Comparison of ENCODE assay signal across 14 mouse cellular contexts in genomic region chr17:39010675-39011638, GRCm38 (mm10). TPM values are rescaled to one million over a fixed set of nuclear protein-coding genes. Genes with fewer than 3 reads are reported as not detected.
DNase-seq lines count a peak whose midpoint lies in the region; ATAC-seq and TF ChIP-seq lines count a peak whose summit lies in the region.
"Had no signal": no experiment of that assay in that cellular context is flagged by ENCODE, and none has a peak within 500 bp of the region (broad histone marks: within the 10 kb centered on the region; RNA-seq: fewer than 3 reads in every experiment).

No protein-coding gene starts in this region.

- no peaks in the 10 kb centered on the region for H3K9me3 ChIP-seq in neural tube, embryonic 11.5 days (ENCODE audit: control insufficient read depth, low read length)
- H3K9me3 ChIP-seq in forebrain, embryonic 11.5 days (ENCODE audit: control insufficient read depth, low read length): no peaks in the 10 kb centered on the region
- H3K9me3 ChIP-seq in liver, embryonic 13.5 days (replicated peaks): 0 out of 2 replicates have a peak, but pooled peaks cover 4% of the 10 kb centered on the region
- no peaks in the 10 kb centered on the region for H3K9me3 ChIP-seq in stomach, embryonic 15.5 days

- intact Hi-C loops in left cerebral cortex, adult 2 months (cut with DNase I): no loop called here

- 42% methylated on average over 30 of the region's 30 CpGs for WGBS in neural tube, embryonic 11.5 days
- 40% methylated on average over 30 of the region's 30 CpGs for WGBS in forebrain, embryonic 11.5 days
- WGBS in liver, embryonic 13.5 days (ENCODE audit: insufficient replicate concordance): 28% methylated on average over 30 of the region's 30 CpGs
- 42% methylated on average over 30 of the region's 30 CpGs for WGBS in stomach, embryonic 15.5 days

- no peak for ATAC-seq in neural tube, embryonic 11.5 days (ENCODE audit: insufficient read depth, low FRiP score, low TSS enrichment)
- ATAC-seq in forebrain, embryonic 11.5 days (replicated peaks; ENCODE audit: low FRiP score): peak; percentile 75
- no peak for ATAC-seq in liver, embryonic 13.5 days (ENCODE audit: low read depth)
- ATAC-seq in stomach, embryonic 15.5 days (ENCODE audit: insufficient read depth, low FRiP score, low read depth): no peak

- no peak overlapping the region for H3K4me3 ChIP-seq in neural tube, embryonic 11.5 days (ENCODE audit: low read depth, low read length)
- H3K4me3 ChIP-seq in forebrain, embryonic 11.5 days (ENCODE audit: low read depth, low read length): peak overlapping the region; percentile 17; the same call in 1 of the 2 replicates
- 0 out of 2 replicates have a peak overlapping the region, but pooled peaks have one; percentile 14 for H3K4me3 ChIP-seq in liver, embryonic 13.5 days (replicated peaks)
- H3K4me3 ChIP-seq in stomach, embryonic 15.5 days (replicated peaks): no peak overlapping the region
- no peak overlapping the region for H3K4me3 ChIP-seq in left cerebral cortex, adult 2 months
- H3K4me3 ChIP-seq: limb, embryonic 12.5 days; megakaryocyte, embryonic 14.5 days had no signal

- no peak for DNase-seq in neural tube, embryonic 11.5 days (ENCODE audit: low spot score)
- DNase-seq in neural tube, embryonic 10.5 days (ENCODE audit: extremely low spot score, low spot score): no peak
- DNase-seq in forebrain, embryonic 11.5 days (ENCODE audit: low spot score): peak; percentile 53
- no peak for DNase-seq in liver, embryonic 13.5 days
- no peak for DNase-seq in left cerebral cortex, adult 2 months (ENCODE audit: extremely low spot score in 1 of 2, low spot score in 2 of 2)
- DNase-seq in lung, postnatal 4 days: no peak
- DNase-seq: adrenal gland, adult 2 months; cerebellum, postnatal 36 days; kidney, postnatal 36 days; right cerebral cortex, postnatal 14 days had no signal

- no peak for TF ChIP-seq CTCF in left cerebral cortex, adult 2 months (IDR thresholded peaks at IDR 0.05)

- H3K4me2 ChIP-seq in neural tube, embryonic 11.5 days (ENCODE audit: low read depth): 0 out of 2 replicates have a peak overlapping the region, but pooled peaks have one; percentile 9
- peak overlapping the region; percentile 38; the same call in 1 of the 2 replicates for H3K4me2 ChIP-seq in forebrain, embryonic 11.5 days (ENCODE audit: low read depth, low read length, severe bottlenecking)
- 0 out of 2 replicates have a peak overlapping the region, but pooled peaks have one; percentile 14 for H3K4me2 ChIP-seq in liver, embryonic 13.5 days
- H3K4me2 ChIP-seq in stomach, embryonic 15.5 days: peak overlapping the region; percentile 4; the same call in 1 of the 2 replicates
- H3K4me2 ChIP-seq: limb, embryonic 12.5 days had no signal

- no peak overlapping the region for H3K27ac ChIP-seq in neural tube, embryonic 11.5 days (ENCODE audit: low read depth, low read length)
- H3K27ac ChIP-seq in forebrain, embryonic 11.5 days (ENCODE audit: low read depth, low read length): no peak overlapping the region
- H3K27ac ChIP-seq in liver, embryonic 13.5 days: no peak overlapping the region
- H3K27ac ChIP-seq in stomach, embryonic 15.5 days: no peak overlapping the region
- H3K27ac ChIP-seq in left cerebral cortex, adult 2 months: no peak overlapping the region
- H3K27ac ChIP-seq: limb, embryonic 12.5 days had no signal

- H3K4me1 ChIP-seq in neural tube, embryonic 11.5 days (ENCODE audit: control insufficient read depth, insufficient read depth, low read length): no peaks in the 10 kb centered on the region
- H3K4me1 ChIP-seq in forebrain, embryonic 11.5 days (replicated peaks; ENCODE audit: control insufficient read depth, insufficient read depth, low read length): no peaks in the 10 kb centered on the region
- no peaks in the 10 kb centered on the region for H3K4me1 ChIP-seq in liver, embryonic 13.5 days (replicated peaks)
- no peaks in the 10 kb centered on the region for H3K4me1 ChIP-seq in stomach, embryonic 15.5 days
- H3K4me1 ChIP-seq: limb, embryonic 12.5 days; megakaryocyte, embryonic 14.5 days had no signal

- no peaks in the 10 kb centered on the region for H3K27me3 ChIP-seq in neural tube, embryonic 11.5 days (ENCODE audit: control insufficient read depth, insufficient read depth, low read length)
- no peaks in the 10 kb centered on the region for H3K27me3 ChIP-seq in forebrain, embryonic 11.5 days (ENCODE audit: control insufficient read depth, insufficient read depth, low read length)
- H3K27me3 ChIP-seq in liver, embryonic 13.5 days: no peaks in the 10 kb centered on the region
- no peaks in the 10 kb centered on the region for H3K27me3 ChIP-seq in stomach, embryonic 15.5 days (replicated peaks)
- H3K27me3 ChIP-seq: limb, embryonic 12.5 days; megakaryocyte, embryonic 14.5 days had no signal

- H3K9ac ChIP-seq in neural tube, embryonic 11.5 days (ENCODE audit: low read length): no peak overlapping the region
- H3K9ac ChIP-seq in forebrain, embryonic 11.5 days (ENCODE audit: low read length): no peak overlapping the region
- H3K9ac ChIP-seq in liver, embryonic 13.5 days: no peak overlapping the region
- H3K9ac ChIP-seq in stomach, embryonic 15.5 days: no peak overlapping the region
- H3K9ac ChIP-seq: limb, embryonic 12.5 days had no signal

- no peaks in the 10 kb centered on the region for H3K36me3 ChIP-seq in neural tube, embryonic 11.5 days (ENCODE audit: control insufficient read depth, insufficient read depth, low read length)
- H3K36me3 ChIP-seq in forebrain, embryonic 11.5 days (ENCODE audit: control insufficient read depth, insufficient read depth, low read length): no peaks in the 10 kb centered on the region
- H3K36me3 ChIP-seq in liver, embryonic 13.5 days: no peaks in the 10 kb centered on the region
- no peaks in the 10 kb centered on the region for H3K36me3 ChIP-seq in stomach, embryonic 15.5 days
- H3K36me3 ChIP-seq: G1E; limb, embryonic 12.5 days had no signal

RNA-seq across cellular contexts. Expression of gene Esp24, which starts 25.5 kb away (rescaled TPM):
- polyA plus RNA-seq in neural tube, embryonic 11.5 days (2014; fragmentation: Nextera tagmentation; extraction: Ambion mirVana): not detected in 2 replicates
- polyA plus RNA-seq in forebrain, embryonic 11.5 days (2014; fragmentation: Nextera tagmentation; extraction: Ambion mirVana): not detected in 2 replicates
- polyA plus RNA-seq in liver, embryonic 13.5 days (2015; fragmentation: Nextera tagmentation; extraction: Ambion mirVana): not detected in 2 replicates
- polyA plus RNA-seq in stomach, embryonic 15.5 days (2015; fragmentation: Nextera tagmentation; extraction: Ambion mirVana): not detected in 2 replicates
- not detected for total RNA-seq in left cerebral cortex, adult 2 months (2021)
- total RNA-seq: adrenal gland, adult 2 months; G1E had no signal
- polyA plus RNA-seq: adrenal gland, adult 2 months; G1E; limb, embryonic 12.5 days had no signal

RNA-seq across cellular contexts. Expression of gene Gm21903, which starts 32.2 kb away (rescaled TPM):
- polyA plus RNA-seq in neural tube, embryonic 11.5 days (2014; fragmentation: Nextera tagmentation; extraction: Ambion mirVana): not detected in 2 replicates
- not detected in 2 replicates for polyA plus RNA-seq in forebrain, embryonic 11.5 days (2014; fragmentation: Nextera tagmentation; extraction: Ambion mirVana)
- not detected in 2 replicates for polyA plus RNA-seq in liver, embryonic 13.5 days (2015; fragmentation: Nextera tagmentation; extraction: Ambion mirVana)
- not detected in 2 replicates for polyA plus RNA-seq in stomach, embryonic 15.5 days (2015; fragmentation: Nextera tagmentation; extraction: Ambion mirVana)
- not detected for total RNA-seq in left cerebral cortex, adult 2 months (2021)
- total RNA-seq: adrenal gland, adult 2 months; G1E had no signal
- polyA plus RNA-seq: adrenal gland, adult 2 months; G1E; limb, embryonic 12.5 days had no signal

Comparison
In these comparisons a context has a peak if more than half of its experiments do, and no peak if none do; other contexts are left out.
1. H3K4me3 ChIP-seq: peak in forebrain, embryonic 11.5 days (single experiment) and liver, embryonic 13.5 days (single experiment); none in neural tube, embryonic 11.5 days (single experiment), stomach, embryonic 15.5 days (single experiment) and left cerebral cortex, adult 2 months (single experiment).
2. Peak in every context shown above with its lines, with median percentiles within 50 percentile points of each other: H3K4me2 ChIP-seq.